Comparison of ENCODE assay signal across 12 mouse cellular contexts in the genomic region with DNA sequence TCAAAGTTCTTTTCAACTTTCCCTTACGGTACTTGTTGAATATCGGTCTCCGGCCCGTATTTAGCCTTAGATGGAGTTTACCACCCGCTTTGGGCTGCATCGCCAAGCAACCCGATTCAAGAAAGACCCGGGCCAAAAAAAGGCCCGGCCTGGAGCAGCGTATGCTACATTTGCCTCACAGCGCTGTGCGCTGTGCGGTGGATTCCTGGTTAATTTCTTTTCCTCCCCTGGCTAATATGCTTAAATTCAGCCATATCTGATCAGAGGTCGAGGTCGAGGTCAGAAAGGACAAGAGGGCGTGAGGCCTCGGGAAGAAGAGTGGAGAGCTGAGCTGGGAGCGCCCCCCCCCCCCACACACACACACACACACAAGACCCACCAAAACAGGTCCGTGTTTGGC. TPM values are rescaled to one million over a fixed set of nuclear protein-coding genes. Genes with fewer than 3 reads are reported as not detected.
DNase-seq lines count a peak whose midpoint lies in the region; ATAC-seq lines count a peak whose summit lies in the region.
"Had no signal": no experiment of that assay in that cellular context is flagged by ENCODE, and none has a peak within 500 bp of the region (broad histone marks: within the 10 kb centered on the region; RNA-seq: fewer than 3 reads in every experiment).

No protein-coding gene starts in this region.

- H3K9ac ChIP-seq in hindbrain, embryonic 14.5 days = no peak overlapping the region
- no peak overlapping the region for H3K9ac ChIP-seq in hindbrain, embryonic 13.5 days
- H3K9ac ChIP-seq: limb, embryonic 15.5 days; neural tube, embryonic 12.5 days had no signal

- DNase-seq in hindbrain, embryonic 14.5 days (ENCODE audit: low spot score) = peak; percentile 48
- peak; percentile 9 for DNase-seq in ovary, postnatal 36 days (ENCODE audit: low spot score)
- no peak for DNase-seq in ovary, postnatal 14 days (ENCODE audit: low spot score)
- peak; percentile 71 for DNase-seq in embryo, embryonic 10.5 days (ENCODE audit: low spot score)
- DNase-seq in splenic B cell, adult 2 months (ENCODE audit: low read depth, low spot score) = peak; percentile 65
- DNase-seq in spleen, postnatal 4 days (ENCODE audit: low spot score in 2 of 2) = no peak
- no peak for DNase-seq in thymus, postnatal 36 days
- DNase-seq: cerebellum, postnatal 36 days had no signal

- no peak for ATAC-seq in hindbrain, embryonic 14.5 days (ENCODE audit: low FRiP score)
- ATAC-seq in hindbrain, embryonic 13.5 days (ENCODE audit: low FRiP score) = no peak
- ATAC-seq: intestine, embryonic 16.5 days had no signal

- H3K27me3 ChIP-seq in hindbrain, embryonic 14.5 days (ENCODE audit: control insufficient read depth, insufficient read depth, low read length) = no peaks in the 10 kb centered on the region
- H3K27me3 ChIP-seq in hindbrain, embryonic 13.5 days = peaks cover 11% of the 10 kb centered on the region
- no peaks in the 10 kb centered on the region for H3K27me3 ChIP-seq in splenic B cell, adult 2 months (ENCODE audit: control insufficient read depth, insufficient read depth, low read length, poor library complexity, severe bottlenecking)

- no peaks in the 10 kb centered on the region for H3K4me1 ChIP-seq in hindbrain, embryonic 14.5 days (replicated peaks; ENCODE audit: control insufficient read depth, insufficient read depth, low read length)
- H3K4me1 ChIP-seq in hindbrain, embryonic 13.5 days (replicated peaks) = peaks cover 3% of the 10 kb centered on the region; the same call in 1 of the 2 replicates

- H3K27ac ChIP-seq in hindbrain, embryonic 14.5 days = no peak overlapping the region
- H3K27ac ChIP-seq in hindbrain, embryonic 13.5 days = no peak overlapping the region
- H3K27ac ChIP-seq: limb, embryonic 15.5 days; neural tube, embryonic 12.5 days had no signal

- no peaks in the 10 kb centered on the region for H3K9me3 ChIP-seq in hindbrain, embryonic 14.5 days (ENCODE audit: control insufficient read depth, low read length)
- H3K9me3 ChIP-seq in hindbrain, embryonic 13.5 days = no peaks in the 10 kb centered on the region
- H3K9me3 ChIP-seq: limb, embryonic 15.5 days; neural tube, embryonic 12.5 days had no signal

- H3K36me3 ChIP-seq in hindbrain, embryonic 14.5 days (replicated peaks; ENCODE audit: control insufficient read depth, insufficient read depth) = no peaks in the 10 kb centered on the region
- H3K36me3 ChIP-seq in hindbrain, embryonic 13.5 days = no peaks in the 10 kb centered on the region
- H3K36me3 ChIP-seq in splenic B cell, adult 2 months (ENCODE audit: control insufficient read depth, insufficient read depth, low read length, poor library complexity, severe bottlenecking) = no peaks in the 10 kb centered on the region
- H3K36me3 ChIP-seq: limb, embryonic 15.5 days; neural tube, embryonic 12.5 days had no signal

- H3K4me2 ChIP-seq in hindbrain, embryonic 14.5 days (replicated peaks) = no peak overlapping the region
- no peak overlapping the region for H3K4me2 ChIP-seq in hindbrain, embryonic 13.5 days
- H3K4me2 ChIP-seq: limb, embryonic 15.5 days; neural tube, embryonic 12.5 days had no signal

- H3K4me3 ChIP-seq in hindbrain, embryonic 14.5 days (replicated peaks; ENCODE audit: low read length) = no peak overlapping the region
- no peak overlapping the region for H3K4me3 ChIP-seq in hindbrain, embryonic 13.5 days
- H3K4me3 ChIP-seq: limb, embryonic 15.5 days; neural tube, embryonic 12.5 days had no signal

- WGBS in hindbrain, embryonic 14.5 days = 2% methylated on average over 19 of the region's 19 CpGs
- WGBS in hindbrain, embryonic 13.5 days = 3% methylated on average over 19 of the region's 19 CpGs

RNA-seq across cellular contexts. Expression of a gene that starts 29.0 kb away (rescaled TPM):
- 0.47 and 1.0 TPM in 2 replicates for polyA plus RNA-seq in hindbrain, embryonic 14.5 days (2014; fragmentation: Nextera tagmentation; extraction: Ambion mirVana)
- 1.6 TPM in 2 replicates for polyA plus RNA-seq in hindbrain, embryonic 13.5 days (2015; fragmentation: Nextera tagmentation; extraction: Ambion mirVana)

Comparison
In these comparisons a context has a peak if more than half of its experiments do, and no peak if none do; other contexts are left out.
1. DNase-seq: peak in hindbrain, embryonic 14.5 days (single experiment), ovary, postnatal 36 days (single experiment), embryo, embryonic 10.5 days (single experiment) and splenic B cell, adult 2 months (single experiment); none in ovary, postnatal 14 days (single experiment), spleen, postnatal 4 days (0 of 2) and thymus, postnatal 36 days (0 of 2).